Mouse (Mus musculus) frontal cortex, postnatal 14 days (tissue): ENCODE measurements around the gene Mpnd.
"Not testable (repeated sequence)": the region's sequence is repeated elsewhere in the genome, so short reads cannot be mapped to it uniquely, and the experiment has no call there.

Source experiments
- DNase-seq, 2 experiments: peaks; one replicate each; pipeline ENCODE4 v3.0.0; 2022; ENCODE audit warnings: low spot score in 2 of 2

Mpnd gene

GRCm38 (mm10) chr17:56038583-56039261 lies 33.2 kb downstream of the Mpnd start:
- DNase-seq = no peak

GRCm38 (mm10) chr17:56039345-56039744 lies 33.8 kb downstream of the Mpnd start:
- DNase-seq = no peak

GRCm38 (mm10) chr17:56040030-56040856 lies 34.7 kb downstream of the Mpnd start, which contains the start of gene Chaf1a:
Gene Chaf1a (plus strand): TSS chr17:56040439.
- peak; percentile 95 to 98 for DNase-seq

GRCm38 (mm10) chr17:56040857-56041163 lies 35.3 kb downstream of the Mpnd start:
- DNase-seq = no peak

- DNase-seq = no peak
These were observed 45.9 kb downstream of the Mpnd start for GRCm38 (mm10) chr17:56051369-56051768.

- DNase-seq = no peak
These were observed 49.4 kb downstream of the Mpnd start for GRCm38 (mm10) chr17:56054938-56055337.

GRCm38 (mm10) chr17:56055945-56056678 lies 50.6 kb downstream of the Mpnd start:
- no peak for DNase-seq

- no peak for DNase-seq
These were observed 52.0 kb downstream of the Mpnd start for GRCm38 (mm10) chr17:56057381-56058120.

- no peak for DNase-seq
These were observed 56.6 kb downstream of the Mpnd start for GRCm38 (mm10) chr17:56062081-56062480.

- not testable (repeated sequence) for DNase-seq
These were observed 60.2 kb downstream of the Mpnd start for GRCm38 (mm10) chr17:56065715-56066114.
